Mouse (Mus musculus) embryonic facial prominence, embryonic 10.5 days (tissue): ENCODE measurements around the gene Ubxn11. TPM values are rescaled to one million over a fixed set of nuclear protein-coding genes. Genes with fewer than 3 reads are reported as not detected.
A peak's percentile ranks its signal among the peaks of the same experiment; 100 is the strongest.

Experiments used
- DNase-seq: peaks from one replicate; pipeline ENCODE4 v3.0.0-alpha.2; 2017; ENCODE audit warnings: low spot score
- H3K27ac ChIP-seq: fragments of 300-500 bp; sonication (generic); replicated peaks from 2 replicates; pipeline ENCODE4 v1.5.1; 2016; ENCODE audit warnings: mild to moderate bottlenecking
- H3K27me3 ChIP-seq: fragments of 300-500 bp; sonication (generic); replicated peaks from 2 replicates; pipeline ENCODE4 v1.6.1; 2016; ENCODE audit warnings: low read depth, mild to moderate bottlenecking; ENCODE audit not compliant: poor library complexity, severe bottlenecking
- H3K36me3 ChIP-seq: fragments of 300-500 bp; sonication (generic); replicated peaks from 2 replicates; pipeline ENCODE4 v1.6.1; 2016; ENCODE audit warnings: mild to moderate bottlenecking, moderate library complexity
- H3K4me1 ChIP-seq: fragments of 300-500 bp; sonication (generic); 2 replicates; pipeline ENCODE4 v1.6.1; 2016
- H3K4me3 ChIP-seq: fragments of 300-500 bp; sonication (generic); 2 replicates; pipeline ENCODE4 v1.5.1; 2016; ENCODE audit warnings: mild to moderate bottlenecking, moderate library complexity
- H3K9me3 ChIP-seq: fragments of 300-500 bp; sonication (generic); 2 replicates; pipeline ENCODE4 v1.6.1; 2016; ENCODE audit warnings: mild to moderate bottlenecking
- WGBS: fragments of 180-500 bp; shearing (Covaris S2); methylation state at CpG from one replicate; pipeline ENCODE4 v1.1.7; 2016; 5-methylcytosine and 5-hydroxymethylcytosine counted together
- polyA plus RNA-seq: library from polyadenylated mRNA; unstranded; fragments of >200 nt; fragmentation: Nextera tagmentation; extraction: Ambion mirVana; gene quantifications from 2 replicates; pipeline ENCODE4 v1.2.1, GENCODE M21; 2016

Ubxn11 gene
- polyA plus RNA-seq, 1 experiment from 2014 or later: 7.1 TPM

- H3K9me3 ChIP-seq: no peaks in the 10 kb centered on the region
- 87% methylated on average over 7 of the region's 7 CpGs for WGBS
These were observed 8.3 kb upstream of the Ubxn11 start for GRCm38 (mm10) chr4:134094004-134094564.

DNA sequence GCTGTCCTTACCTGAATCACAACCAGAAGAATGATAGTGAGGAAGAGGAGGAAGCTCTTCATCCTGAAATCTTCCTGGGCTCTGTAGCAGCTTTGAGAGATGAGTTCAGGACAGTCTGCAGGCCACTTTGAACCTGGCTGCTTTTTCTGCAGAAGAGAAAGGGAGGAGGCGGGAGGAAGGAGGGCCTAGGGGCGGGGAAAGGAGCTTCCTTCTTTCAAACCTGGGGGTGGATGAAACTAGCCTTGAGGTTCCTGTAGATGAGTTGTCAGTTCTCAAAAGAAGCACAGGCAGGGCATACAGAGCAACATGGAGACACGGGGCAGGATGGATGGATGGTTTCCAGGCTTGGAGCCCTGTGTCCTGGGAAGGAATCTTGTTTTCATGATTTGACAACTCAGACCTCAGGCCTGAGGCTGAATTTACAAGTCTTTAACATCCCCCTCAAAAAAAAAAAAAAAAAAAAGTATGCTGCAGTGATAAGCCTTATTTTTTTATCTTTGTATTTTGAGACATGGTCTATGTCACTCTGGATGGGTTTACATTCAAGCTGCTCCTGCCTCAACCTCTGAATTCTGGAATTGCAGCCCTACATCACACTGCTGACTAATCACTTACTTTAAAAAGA lies 7.3 kb upstream of the Ubxn11 start, which contains the start of gene Cd52:
Gene Cd52 (minus strand): TSS at position 160 of the 625 bp plus-strand sequence.
- 64% methylated on average over 3 of the region's 3 CpGs for WGBS
- Histone ChIP-seq H3K27me3 (no peaks in the 10 kb centered on the region), H3K36me3 (no peaks in the 10 kb centered on the region), H3K4me1 (0 out of 2 replicates have a peak, but pooled peaks cover 5% of the 10 kb centered on the region), H3K27ac (no peak within 1 kb of the TSS), H3K9me3 (no peaks in the 10 kb centered on the region), H3K4me3 (no peak within 1 kb of the TSS)
- DNase-seq: no peak

More at GRCm38 (mm10) chr4:134094004-134094564, 8.3 kb upstream of the Ubxn11 start:
- Histone ChIP-seq H3K4me1 (0 out of 2 replicates have a peak, but pooled peaks cover 5% of the 10 kb centered on the region), H3K27me3 (no peaks in the 10 kb centered on the region), H3K4me3 (no peak overlapping the region), H3K27ac (no peak overlapping the region), H3K36me3 (no peaks in the 10 kb centered on the region)
- DNase-seq: no peak

DNA sequence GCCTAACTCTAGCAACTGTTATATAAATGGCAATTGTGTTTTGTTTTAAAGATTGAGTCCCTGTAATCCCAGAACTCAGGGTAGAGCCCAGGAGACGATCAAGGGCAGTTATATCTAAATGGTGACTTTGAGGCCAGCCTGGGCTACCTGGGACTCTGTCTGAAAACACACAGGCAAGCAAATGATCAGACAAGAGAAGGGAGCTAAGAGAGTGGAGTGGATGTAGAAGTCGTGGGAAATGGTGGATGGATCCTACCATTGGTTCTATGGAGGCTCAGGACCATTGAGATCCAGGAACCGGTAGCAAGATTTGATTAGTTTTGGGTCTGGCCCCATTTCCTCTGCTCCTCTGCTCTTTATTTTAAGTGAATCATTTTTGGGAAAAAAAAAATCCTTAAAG lies 6.2 kb upstream of the Ubxn11 start:
- Histone ChIP-seq H3K27me3 (no peaks in the 10 kb centered on the region), H3K9me3 (no peaks in the 10 kb centered on the region), H3K36me3 (no peaks in the 10 kb centered on the region), H3K4me1 (0 out of 2 replicates have a peak, but pooled peaks cover 5% of the 10 kb centered on the region), H3K27ac (no peak overlapping the region), H3K4me3 (no peak overlapping the region)
- WGBS: 82% methylated on average over 3 of the region's 3 CpGs
- DNase-seq: no peak

- Histone ChIP-seq H3K27me3 (no peaks in the 10 kb centered on the region), H3K27ac (no peak overlapping the region), H3K4me3 (no peak overlapping the region), H3K36me3 (no peaks in the 10 kb centered on the region), H3K9me3 (no peaks in the 10 kb centered on the region), H3K4me1 (0 out of 2 replicates have a peak, but pooled peaks cover 5% of the 10 kb centered on the region)
- no peak for DNase-seq
- 74% methylated on average over 5 of the region's 5 CpGs for WGBS
These were observed 5.3 kb upstream of the Ubxn11 start for GRCm38 (mm10) chr4:134097015-134097608.

DNA sequence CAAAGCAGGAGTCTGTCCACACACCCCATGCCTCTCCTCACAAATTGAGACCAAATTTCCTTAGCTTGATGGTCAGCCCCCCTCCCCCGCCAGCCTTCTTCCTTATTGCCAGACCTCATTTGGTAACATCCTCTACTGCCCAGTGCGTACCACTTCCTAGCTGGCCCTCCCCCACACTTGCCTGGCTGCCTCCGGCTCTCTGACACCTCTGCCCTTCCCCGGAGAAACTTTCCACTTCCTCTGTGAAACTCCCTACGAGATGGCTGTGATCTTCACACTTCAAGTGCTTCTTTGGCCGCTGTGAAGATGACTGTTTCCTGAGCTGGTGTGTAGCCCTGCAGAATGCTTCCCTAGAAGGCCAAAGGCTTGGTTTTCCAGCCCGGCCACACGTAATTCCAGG lies 3.7 kb upstream of the Ubxn11 start:
- Histone ChIP-seq H3K36me3 (no peaks in the 10 kb centered on the region), H3K4me1 (peaks cover 12% of the 10 kb centered on the region), H3K27ac (no peak overlapping the region), H3K9me3 (no peaks in the 10 kb centered on the region), H3K4me3 (no peak overlapping the region), H3K27me3 (no peaks in the 10 kb centered on the region)
- no peak for DNase-seq
- 62% methylated on average over 8 of the region's 8 CpGs for WGBS

DNA sequence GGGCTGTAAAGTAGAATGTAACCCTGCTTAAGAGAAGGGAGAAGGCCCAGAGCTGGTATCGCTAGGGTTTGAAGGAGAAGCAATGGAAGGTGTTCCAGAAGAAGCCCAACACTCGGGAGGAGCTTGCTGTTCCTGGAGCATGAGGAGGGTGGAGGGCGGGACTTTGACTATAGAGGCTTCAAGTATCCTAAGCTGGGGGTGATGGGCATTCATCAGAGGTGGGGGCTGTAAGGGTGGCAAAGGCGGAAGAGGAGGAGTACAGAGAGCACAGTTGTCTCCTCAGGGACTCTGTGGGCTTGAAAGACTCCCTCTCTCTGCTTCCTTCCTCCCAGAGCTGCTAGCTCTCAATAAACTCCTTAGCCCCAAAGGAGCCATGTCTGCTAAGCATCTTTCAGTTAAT lies 2.1 kb upstream of the Ubxn11 start:
- Histone ChIP-seq H3K9me3 (no peaks in the 10 kb centered on the region), H3K27me3 (no peaks in the 10 kb centered on the region), H3K4me1 (peaks cover 12% of the 10 kb centered on the region), H3K4me3 (no peak overlapping the region), H3K27ac (no peak overlapping the region), H3K36me3 (no peaks in the 10 kb centered on the region)
- DNase-seq: no peak
- WGBS: 82% methylated on average over 4 of the region's 4 CpGs

DNA sequence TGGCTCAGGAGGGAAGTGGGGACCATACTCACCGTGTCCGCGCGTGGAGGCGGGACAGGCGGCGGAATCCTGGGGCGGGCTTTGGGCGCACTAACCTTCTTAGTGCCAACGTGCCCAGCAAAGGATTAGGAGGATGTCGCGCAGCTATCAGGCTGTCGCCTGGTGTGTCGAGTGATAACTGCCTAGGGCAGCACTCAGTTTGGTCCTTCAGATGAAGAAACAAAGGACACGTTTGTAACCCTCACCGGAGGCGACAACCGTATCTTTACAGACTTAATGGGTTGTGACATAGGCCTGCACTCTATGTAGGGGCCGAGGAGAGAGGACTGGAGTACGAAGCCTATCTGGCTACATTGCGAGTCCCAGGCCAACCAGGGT lies 361 bp downstream of the Ubxn11 start:
- no peak for DNase-seq
- 2% methylated on average over 21 of the region's 21 CpGs for WGBS

GRCm38 (mm10) chr4:134106105-134106504 lies 3.7 kb downstream of the Ubxn11 start:
- Histone ChIP-seq H3K4me1 (peaks cover 43% of the 10 kb centered on the region), H3K36me3 (no peaks in the 10 kb centered on the region), H3K27me3 (no peaks in the 10 kb centered on the region), H3K27ac (no peak overlapping the region), H3K4me3 (no peak overlapping the region), H3K9me3 (no peaks in the 10 kb centered on the region)
- WGBS: 76% methylated on average over 7 of the region's 7 CpGs
- no peak for DNase-seq

More for the DNA sequence above, 361 bp downstream of the Ubxn11 start:
- H3K27me3 ChIP-seq: no peaks in the 10 kb centered on the region
- H3K27ac ChIP-seq: peak overlapping the region; percentile 81
- peak overlapping the region; percentile 81 for H3K4me3 ChIP-seq
- no peaks in the 10 kb centered on the region for H3K9me3 ChIP-seq
- H3K36me3 ChIP-seq: no peaks in the 10 kb centered on the region
- peaks cover 22% of the 10 kb centered on the region for H3K4me1 ChIP-seq

DNA sequence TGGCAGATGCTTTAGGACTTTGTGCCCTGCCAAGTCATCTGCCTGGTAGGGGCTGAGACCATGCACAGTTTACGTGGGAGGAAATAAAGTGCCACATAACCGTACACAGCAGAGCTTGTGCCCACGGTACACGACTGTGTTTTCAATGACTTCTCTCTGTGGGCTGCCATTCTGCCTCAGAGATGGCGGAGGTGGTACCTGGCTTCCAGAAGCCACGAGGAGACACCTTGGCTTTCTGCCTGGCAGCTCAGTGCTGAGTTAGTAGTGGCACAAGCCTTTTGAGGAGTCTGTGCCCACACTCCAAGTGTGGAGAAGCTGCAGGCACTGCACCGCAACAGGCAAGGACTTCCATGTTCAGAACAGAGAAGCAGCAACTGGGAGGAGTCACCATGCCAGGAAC lies 5.4 kb downstream of the Ubxn11 start:
- Histone ChIP-seq H3K27ac (no peak overlapping the region), H3K9me3 (no peaks in the 10 kb centered on the region), H3K27me3 (no peaks in the 10 kb centered on the region), H3K4me3 (no peak overlapping the region), H3K4me1 (peaks cover 47% of the 10 kb centered on the region), H3K36me3 (no peaks in the 10 kb centered on the region)
- no peak for DNase-seq
- WGBS: 92% methylated on average over 7 of the region's 7 CpGs

DNA sequence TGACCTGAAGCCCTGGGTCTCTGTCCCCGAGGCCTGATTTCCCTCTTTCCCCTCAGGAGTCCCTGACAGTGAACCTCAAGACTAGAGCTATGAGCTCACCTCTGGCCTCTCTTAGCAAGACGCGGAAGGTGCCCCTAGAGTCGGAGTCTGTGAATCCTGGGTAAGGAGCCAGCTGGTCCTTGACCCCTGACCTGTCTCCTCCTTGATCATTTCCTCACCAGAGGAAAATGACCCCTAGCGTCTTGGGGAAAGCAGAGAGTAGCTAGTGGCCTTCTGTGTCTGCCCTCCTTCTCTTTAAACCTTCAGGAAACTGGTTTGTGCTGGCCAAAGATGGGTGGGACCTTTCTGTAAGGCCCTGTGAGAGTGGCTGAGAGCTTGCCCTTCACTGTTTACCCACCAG lies 5.8 kb downstream of the Ubxn11 start:
- Histone ChIP-seq H3K36me3 (no peaks in the 10 kb centered on the region), H3K27me3 (no peaks in the 10 kb centered on the region), H3K4me1 (peaks cover 48% of the 10 kb centered on the region), H3K4me3 (no peak overlapping the region), H3K27ac (no peak overlapping the region), H3K9me3 (no peaks in the 10 kb centered on the region)
- DNase-seq: no peak
- 35% methylated on average over 5 of the region's 5 CpGs for WGBS

DNA sequence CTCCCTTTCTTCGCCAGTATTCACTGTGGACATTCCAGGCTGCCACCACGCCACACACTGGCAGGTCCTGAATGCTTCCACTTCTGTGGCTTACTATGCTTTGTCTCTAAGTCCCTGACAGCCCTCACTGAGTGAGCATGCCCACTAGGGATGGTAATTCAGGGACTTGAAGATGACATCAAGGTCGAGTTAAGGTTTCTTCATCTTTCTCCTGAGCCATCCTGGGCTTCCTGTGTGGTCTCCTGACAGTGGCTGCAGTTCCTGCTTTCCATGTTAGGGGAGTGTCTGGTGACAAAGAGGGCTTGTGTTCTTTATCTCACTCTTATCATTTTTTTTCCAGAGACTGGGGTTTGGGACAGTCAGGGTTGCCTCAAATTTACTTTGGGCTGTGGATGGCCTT lies 8.3 kb downstream of the Ubxn11 start:
- WGBS: 48% methylated on average over 3 of the region's 3 CpGs
- no peak for DNase-seq
- Histone ChIP-seq H3K4me3 (no peak overlapping the region), H3K36me3 (no peaks in the 10 kb centered on the region), H3K27ac (no peak overlapping the region), H3K9me3 (no peaks in the 10 kb centered on the region), H3K27me3 (no peaks in the 10 kb centered on the region), H3K4me1 (peaks cover 60% of the 10 kb centered on the region)

DNA sequence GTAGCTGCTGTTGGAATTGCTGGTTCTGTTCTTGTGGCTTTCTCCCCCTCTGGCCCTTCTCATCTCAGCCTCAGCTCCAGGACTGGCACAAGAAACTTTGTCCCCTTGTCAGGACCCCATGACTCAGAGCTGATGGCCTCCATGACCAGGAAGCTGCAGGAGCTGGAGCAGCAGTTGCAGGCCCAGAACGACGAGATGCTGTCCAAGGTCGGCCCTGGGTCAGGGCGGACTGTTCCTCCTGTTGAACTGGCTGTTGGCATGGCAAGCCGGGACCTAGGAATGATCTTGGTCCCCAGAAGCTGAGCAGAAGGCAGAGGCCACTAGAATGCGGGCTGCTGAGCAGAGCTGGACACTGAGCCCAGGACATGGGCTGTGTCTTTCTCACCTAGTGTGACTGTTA lies 10.0 kb downstream of the Ubxn11 start:
- H3K36me3 ChIP-seq: no peaks in the 10 kb centered on the region
- DNase-seq: no peak
- WGBS: 73% methylated on average over 6 of the region's 6 CpGs
- 0 out of 2 replicates have a peak overlapping the region, but pooled peaks have one; percentile 16 for H3K27ac ChIP-seq
- no peaks in the 10 kb centered on the region for H3K27me3 ChIP-seq
- H3K4me1 ChIP-seq: peaks cover 59% of the 10 kb centered on the region
- H3K4me3 ChIP-seq: no peak overlapping the region
- no peaks in the 10 kb centered on the region for H3K9me3 ChIP-seq
